Mouse (Mus musculus) cortical plate, adult 2 months (tissue): ENCODE results near the gene Zc3hav1l.

Experiments
- CTCF ChIP-seq: fragments of 200-500 bp; IDR thresholded peaks from 2 replicates; pipeline ENCODE4 v1.5.1; 2011; ENCODE audit warnings: mild to moderate bottlenecking, control low read depth, low read length; ENCODE audit not compliant: insufficient read depth; ENCODE audit errors: extremely low read depth
- POLR2A ChIP-seq: fragments of 200-500 bp; IDR thresholded peaks from 2 replicates; pipeline ENCODE4 v1.6.1; 2011; ENCODE audit warnings: mild to moderate bottlenecking, low read length, control low read depth; ENCODE audit not compliant: insufficient read depth; ENCODE audit errors: extremely low read depth

DNA sequence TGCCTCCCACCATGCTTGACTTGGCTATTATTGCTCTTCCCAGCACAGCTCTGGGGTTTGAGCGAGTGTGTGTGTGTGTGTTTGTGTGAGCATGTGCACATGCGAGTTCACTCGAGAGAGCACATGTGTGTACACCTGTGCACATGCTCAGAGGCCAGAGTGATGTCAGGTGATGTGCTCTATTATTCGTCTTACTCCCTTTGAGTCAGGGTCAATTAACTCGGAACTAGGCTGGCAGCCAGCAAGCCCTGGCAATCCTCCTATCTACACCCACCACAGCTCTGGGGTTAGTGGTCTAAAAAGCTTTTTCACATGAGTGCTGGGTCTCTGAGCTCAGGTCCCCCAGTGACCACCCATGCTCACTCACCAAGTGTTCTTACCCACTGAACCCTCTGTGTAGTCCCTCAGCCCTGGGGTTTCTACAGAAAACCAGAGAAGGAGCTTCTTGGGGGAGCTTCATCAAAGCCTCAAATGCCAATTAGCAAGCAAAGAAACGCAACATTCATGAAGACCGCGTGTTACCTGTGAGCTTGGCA, 56.7 kb downstream of the Zc3hav1l start:
- TF ChIP-seq POLR2A (no peak), CTCF (no peak)
